Mouse (Mus musculus) E14TG2a.4 (cell line): ENCODE results near the gene Efcc1.

Experiments used
- CTCF ChIP-seq: conservative IDR thresholded peaks from 2 replicates; pipeline ENCODE4 v1.5.1; 2014; ENCODE audit warnings: low read length
- NANOG ChIP-seq: IDR thresholded peaks from 2 replicates; pipeline ENCODE4 v1.6.1; 2014; ENCODE audit warnings: borderline replicate concordance, low read length, mixed read lengths
- POU5F1 ChIP-seq: IDR thresholded peaks from 2 replicates; pipeline ENCODE4 v1.6.1; 2014; ENCODE audit warnings: low read length, borderline replicate concordance

GRCm38 (mm10) chr6:87725267-87725912 lies 5.3 kb upstream of the Efcc1 start:
- TF ChIP-seq CTCF (no peak), NANOG (no peak), POU5F1 (no peak)
